Mouse (Mus musculus) cortical plate, adult 2 months (tissue): ENCODE results near the gene Reg4. TPM values are rescaled to one million over a fixed set of nuclear protein-coding genes. Genes with fewer than 3 reads are reported as not detected.
A peak's percentile ranks its signal among the peaks of the same experiment; 100 is the strongest.

ENCODE experiments used
- H3K27ac ChIP-seq: fragments of 200-500 bp; 2 replicates; pipeline ENCODE4 v1.5.1; 2012; ENCODE audit warnings: low read length, control low read depth, inconsistent platforms; ENCODE audit not compliant: insufficient read depth
- H3K4me1 ChIP-seq: fragments of 200-500 bp; 2 replicates; pipeline ENCODE4 v1.6.1; 2011; ENCODE audit warnings: low read length; ENCODE audit not compliant: control insufficient read depth, insufficient read depth
- H3K4me3 ChIP-seq: fragments of 200-500 bp; 2 replicates; pipeline ENCODE4 v1.5.1; 2011; ENCODE audit warnings: mild to moderate bottlenecking, low read length, control low read depth; ENCODE audit not compliant: insufficient read depth
- CTCF ChIP-seq: fragments of 200-500 bp; IDR thresholded peaks from 2 replicates; pipeline ENCODE4 v1.5.1; 2011; ENCODE audit warnings: mild to moderate bottlenecking, control low read depth, low read length; ENCODE audit not compliant: insufficient read depth; ENCODE audit errors: extremely low read depth
- POLR2A ChIP-seq: fragments of 200-500 bp; IDR thresholded peaks from 2 replicates; pipeline ENCODE4 v1.6.1; 2011; ENCODE audit warnings: mild to moderate bottlenecking, low read length, control low read depth; ENCODE audit not compliant: insufficient read depth; ENCODE audit errors: extremely low read depth
- polyA plus RNA-seq: library from polyadenylated mRNA; depleted of rRNA; stranded (reverse); fragments of >200 nt; gene quantifications from 2 replicates; pipeline ENCODE4 v1.2.3, GENCODE M21; 2012

The Reg4 gene
- polyA plus RNA-seq, 1 experiment, result not detected

DNA sequence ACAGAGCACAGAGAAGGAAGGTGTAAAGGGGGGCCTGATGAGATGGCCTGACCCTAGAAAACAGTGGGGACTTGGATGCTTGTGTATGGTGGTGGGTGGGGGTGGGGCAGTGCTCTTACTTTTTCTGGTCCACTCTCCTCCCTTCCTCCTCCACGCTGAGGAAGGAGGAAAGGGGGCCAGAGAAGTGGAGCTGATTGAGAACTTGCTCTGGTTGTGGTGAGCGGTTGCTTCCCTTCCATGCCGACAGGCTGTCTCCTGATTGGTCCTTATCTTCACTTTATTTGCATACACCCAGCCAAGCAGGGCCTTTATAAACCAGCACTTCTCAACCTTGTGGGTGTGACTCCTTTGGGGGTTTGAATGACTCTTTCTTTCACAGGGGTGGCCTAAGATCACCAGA lies 32.1 kb downstream of the Reg4 start:
- TF ChIP-seq CTCF (no peak), POLR2A (no peak)
- H3K4me1 ChIP-seq, result peaks cover 4% of the 10 kb centered on the region; the same call in 1 of the 2 replicates
- H3K4me3 ChIP-seq, result no peak overlapping the region
- no peak overlapping the region for H3K27ac ChIP-seq

DNA sequence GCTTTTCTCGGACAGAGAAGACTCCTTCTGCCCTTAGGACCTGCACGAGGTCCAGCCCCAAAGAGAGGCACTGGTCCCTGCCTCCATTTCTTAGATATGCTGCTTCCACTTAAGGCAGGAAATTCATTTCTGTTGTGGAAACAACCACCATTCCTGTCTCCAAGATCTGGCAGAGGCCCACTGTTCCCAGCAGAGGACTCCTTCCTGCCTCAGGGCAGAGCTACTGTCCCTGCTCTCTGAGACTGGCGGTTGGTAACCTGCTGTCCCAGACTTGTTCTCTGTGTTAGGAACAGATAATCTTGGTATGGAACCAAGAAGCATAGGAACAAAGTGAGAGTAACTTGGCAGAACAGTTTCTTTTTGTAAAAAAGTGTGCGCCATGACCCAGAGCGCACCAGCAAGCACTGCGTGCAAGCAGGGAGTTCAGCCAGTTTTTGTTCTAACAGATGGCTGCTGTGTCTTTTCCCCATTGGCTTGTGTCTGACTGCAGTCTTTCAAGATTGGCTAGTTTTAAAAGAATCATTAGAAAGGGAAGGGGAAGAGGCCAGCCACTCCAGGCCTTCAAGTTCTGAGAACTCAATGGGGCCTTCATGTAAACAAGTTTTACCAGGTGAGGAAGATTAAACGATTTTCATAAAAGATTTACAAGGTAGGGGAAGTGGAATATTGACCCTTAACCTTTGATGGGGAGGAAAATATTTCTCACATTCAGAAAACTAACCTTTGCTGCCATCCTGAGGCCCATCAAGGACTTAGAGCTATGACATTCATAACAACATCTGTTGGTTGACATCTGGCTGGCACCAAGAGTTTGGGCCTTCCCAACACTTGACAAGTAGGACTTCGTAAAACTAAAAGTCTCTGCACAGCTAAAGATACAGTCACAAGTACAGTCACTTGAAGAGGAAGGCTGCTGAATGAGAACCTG lies 33.0 kb downstream of the Reg4 start:
- no peak overlapping the region for H3K27ac ChIP-seq
- TF ChIP-seq POLR2A (no peak), CTCF (no peak)
- no peak overlapping the region for H3K4me3 ChIP-seq
- peaks cover 11% of the 10 kb centered on the region for H3K4me1 ChIP-seq

DNA sequence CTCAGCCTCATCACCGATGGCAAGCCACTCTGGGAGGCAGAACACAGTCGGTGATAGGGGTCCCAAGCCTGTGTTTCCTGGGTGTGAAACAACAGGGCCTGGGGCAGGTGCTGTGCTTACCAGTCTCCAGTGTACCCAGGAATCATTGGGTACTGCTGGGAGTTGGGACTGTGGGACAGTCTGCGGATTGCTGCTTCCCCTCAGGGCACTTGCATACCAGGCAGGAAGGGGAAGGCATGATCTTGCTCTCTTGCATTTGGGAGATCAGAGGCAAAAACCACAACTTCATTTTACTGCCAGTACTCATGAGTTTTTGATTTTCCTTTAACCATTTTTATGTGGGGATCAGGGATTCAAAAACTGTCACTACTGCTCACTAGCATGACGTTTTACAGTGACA lies 36.8 kb downstream of the Reg4 start:
- no peak overlapping the region for H3K27ac ChIP-seq
- TF ChIP-seq POLR2A (no peak), CTCF (no peak)
- peaks cover 12% of the 10 kb centered on the region for H3K4me1 ChIP-seq
- no peak overlapping the region for H3K4me3 ChIP-seq

DNA sequence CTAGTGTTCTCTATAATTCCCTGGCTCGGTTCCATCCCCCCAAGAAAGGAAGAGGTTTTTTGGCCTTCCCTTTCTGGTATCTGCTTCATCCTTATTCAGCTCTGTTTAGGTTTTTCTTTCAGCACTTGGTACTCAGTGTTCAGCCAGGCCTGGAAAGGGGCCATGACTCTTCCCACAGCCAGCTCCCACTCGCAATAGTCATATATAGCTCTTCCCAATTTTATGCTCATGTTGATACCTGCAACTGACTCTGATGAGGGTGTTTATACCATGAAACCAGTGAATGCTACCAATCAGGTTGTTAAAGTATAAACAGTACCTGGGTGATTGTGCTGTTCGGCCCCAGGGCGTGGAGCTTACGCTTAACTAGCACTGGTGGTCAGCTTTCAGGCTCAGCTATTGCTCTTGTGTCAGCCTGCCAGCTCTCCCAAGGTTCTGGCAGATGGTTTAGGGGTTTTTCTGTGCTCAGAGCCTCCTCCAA lies 37.4 kb downstream of the Reg4 start:
- no peak for TF ChIP-seq POLR2A
- TF ChIP-seq CTCF, result no peak
- peak overlapping the region; percentile 32 for H3K27ac ChIP-seq

DNA sequence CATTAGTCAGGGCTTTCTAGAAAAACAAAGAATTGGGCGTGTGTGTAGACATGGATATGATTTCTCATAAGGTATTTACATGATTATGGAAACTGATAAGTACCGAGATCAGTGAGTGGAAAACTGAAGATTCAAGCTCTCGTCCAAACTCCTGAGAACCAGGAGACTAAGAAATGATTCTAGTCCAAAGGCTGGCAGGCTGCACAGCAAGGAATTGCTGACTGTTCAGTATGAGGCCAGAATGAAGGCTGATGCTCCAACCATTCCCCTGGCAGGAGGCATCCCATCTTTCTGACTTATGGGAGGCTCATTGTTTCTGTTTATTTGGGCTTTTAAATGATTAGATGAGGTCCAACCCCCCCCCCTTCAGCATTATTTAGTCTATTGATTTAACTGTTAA lies 38.6 kb downstream of the Reg4 start:
- no peak for TF ChIP-seq POLR2A
- no peak for TF ChIP-seq CTCF
- no peak overlapping the region for H3K4me3 ChIP-seq
- no peak overlapping the region for H3K27ac ChIP-seq
- H3K4me1 ChIP-seq, result peaks cover 10% of the 10 kb centered on the region

More for the DNA sequence above, 37.4 kb downstream of the Reg4 start:
- peaks cover 12% of the 10 kb centered on the region for H3K4me1 ChIP-seq
- no peak overlapping the region for H3K4me3 ChIP-seq

DNA sequence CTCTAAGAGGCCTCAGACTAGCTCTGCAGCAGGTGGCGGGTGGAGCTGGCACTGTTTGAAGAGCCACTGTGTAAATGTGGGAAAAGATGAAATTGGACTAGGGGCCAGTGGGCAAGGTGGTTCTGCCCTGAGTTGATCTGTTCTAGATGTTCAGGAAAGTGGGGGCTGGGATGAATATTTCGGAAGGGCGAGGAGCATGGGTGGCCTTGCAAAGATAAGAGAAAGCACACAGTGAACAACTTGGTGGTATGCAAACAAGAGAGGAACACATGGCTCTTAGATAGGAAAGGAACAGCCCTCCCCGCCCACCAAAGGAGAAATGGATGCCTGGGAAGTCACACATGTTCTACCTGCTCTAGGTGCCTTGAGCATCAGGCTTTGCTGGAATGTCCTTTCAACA lies 39.5 kb downstream of the Reg4 start:
- no peak for TF ChIP-seq CTCF

DNA sequence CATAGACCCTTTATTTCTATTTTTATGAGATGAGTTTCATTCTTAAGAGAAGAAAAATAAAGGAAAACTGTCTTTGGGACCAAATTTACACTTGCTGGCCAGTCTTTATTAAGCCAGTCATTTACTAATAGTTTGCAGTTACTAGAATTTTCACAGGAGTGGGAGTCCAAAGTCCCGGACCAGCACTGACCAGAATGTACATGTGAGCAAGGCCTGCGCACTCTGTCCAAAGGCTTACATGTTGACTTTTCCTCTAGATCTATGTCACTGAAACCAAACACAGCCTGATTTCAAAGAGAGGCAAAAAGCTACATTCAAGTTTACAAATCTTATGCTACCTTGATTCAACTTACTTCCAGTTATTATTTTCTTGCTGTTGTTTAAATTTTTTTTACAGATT lies 40.2 kb downstream of the Reg4 start:
- H3K4me1 ChIP-seq, result peaks cover 10% of the 10 kb centered on the region
- H3K27ac ChIP-seq, result no peak overlapping the region
- TF ChIP-seq POLR2A (no peak), CTCF (no peak)
- no peak overlapping the region for H3K4me3 ChIP-seq

More for the DNA sequence above, 39.5 kb downstream of the Reg4 start:
- Histone ChIP-seq H3K4me1 (peaks cover 10% of the 10 kb centered on the region), H3K4me3 (no peak overlapping the region), H3K27ac (no peak overlapping the region)

DNA sequence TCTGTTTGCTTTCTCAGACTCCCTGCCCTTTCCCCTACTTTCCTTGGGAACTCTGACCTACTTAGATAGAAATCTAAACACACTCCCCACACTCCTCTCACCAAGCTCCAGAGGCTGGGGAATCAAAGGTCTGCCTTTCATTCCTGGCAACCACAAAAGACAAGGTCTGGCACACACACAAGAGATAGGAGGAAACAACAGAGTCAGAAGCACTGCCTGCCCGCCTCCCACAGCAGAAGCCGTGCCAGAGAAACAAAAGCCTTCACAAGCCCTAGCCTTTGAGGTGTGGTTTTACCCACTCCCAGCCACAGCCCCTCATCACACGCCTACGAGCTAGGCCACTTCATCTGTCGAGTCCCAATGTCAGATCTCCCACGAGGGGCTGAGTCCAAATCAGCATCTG lies 45.3 kb downstream of the Reg4 start:
- TF ChIP-seq CTCF, result no peak
- no peak for TF ChIP-seq POLR2A
- 0 out of 2 replicates have a peak, but pooled peaks cover 1% of the 10 kb centered on the region for H3K4me1 ChIP-seq
- no peak overlapping the region for H3K27ac ChIP-seq
- H3K4me3 ChIP-seq, result no peak overlapping the region

DNA sequence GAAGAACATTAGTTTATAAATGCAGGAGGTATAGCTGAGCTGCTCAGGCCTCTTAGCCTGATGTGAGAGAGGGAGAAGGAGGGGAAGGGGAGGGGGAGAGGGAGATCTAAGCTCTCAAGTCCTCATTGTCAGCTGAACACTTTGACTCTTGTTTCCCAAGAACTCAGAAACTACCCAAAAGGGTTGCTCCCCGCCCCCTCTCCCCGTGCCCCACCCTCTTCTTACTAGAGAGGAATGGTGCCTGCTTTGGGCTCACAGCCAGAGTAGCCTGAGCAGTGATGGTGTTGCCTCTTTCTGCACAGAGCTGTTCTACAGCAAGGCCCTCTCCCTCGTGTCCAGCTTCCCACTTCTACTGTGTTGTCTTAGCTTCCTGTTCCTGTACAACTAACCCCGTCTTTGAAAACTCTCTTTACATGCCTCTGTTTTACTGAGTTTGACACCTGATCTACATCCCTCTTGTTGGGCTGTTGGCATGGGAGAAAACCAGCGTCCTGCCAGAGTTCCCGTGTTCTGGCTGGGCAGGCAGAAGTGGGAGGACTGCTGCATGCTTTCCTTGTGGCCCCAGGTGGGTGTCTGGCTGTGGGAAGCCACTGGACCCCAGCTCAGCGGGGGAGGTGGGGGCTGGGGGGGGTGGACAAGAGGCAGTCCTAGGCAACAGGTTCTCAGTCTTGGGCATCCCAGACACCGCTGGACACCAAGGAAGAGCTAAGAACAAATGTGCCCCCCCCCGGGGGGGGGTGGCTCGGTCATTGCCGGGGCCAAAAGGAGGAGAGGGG lies 51.9 kb downstream of the Reg4 start:
- no peak overlapping the region for H3K4me3 ChIP-seq
- H3K27ac ChIP-seq, result no peak overlapping the region
- H3K4me1 ChIP-seq, result no peaks in the 10 kb centered on the region
- TF ChIP-seq CTCF, result no peak
